Mouse (Mus musculus): ENCODE data around the gene Syngr3.

DNA sequence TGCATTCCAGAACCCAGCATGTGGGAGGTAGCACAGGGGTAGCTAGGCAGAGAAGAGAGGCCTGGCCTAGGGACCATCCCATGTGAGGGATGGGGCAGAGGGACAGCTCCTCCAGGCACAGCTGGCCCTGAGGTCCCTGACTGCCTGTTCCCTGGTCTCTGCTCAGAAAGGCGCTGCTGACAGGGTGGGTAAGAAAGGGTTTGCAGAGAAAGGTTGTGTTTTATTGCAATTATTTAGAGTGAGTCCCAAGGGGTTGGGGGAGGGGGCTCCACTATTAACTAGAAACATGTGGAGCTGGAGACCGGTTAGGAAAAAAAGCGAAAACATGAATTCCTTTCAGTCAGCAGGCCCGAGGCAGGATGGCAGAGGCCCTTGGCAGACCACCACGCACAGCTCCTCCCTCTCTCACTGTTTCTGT is 50.2 kb downstream of the Syngr3 start:
- no peak for TF ChIP-seq CTCF (IDR thresholded peaks at IDR 0.05; ENCODE audit: low read depth)
- no peak for TF ChIP-seq EP300 (IDR thresholded peaks at IDR 0.05; ENCODE audit: low read depth)
